Mouse (Mus musculus) forebrain, embryonic 10.5 days (tissue): ENCODE data around the gene Zfp839. TPM values are rescaled to one million over a fixed set of nuclear protein-coding genes. Genes with fewer than 3 reads are reported as not detected.

Experiments
- DNase-seq: peaks from one replicate; pipeline ENCODE4 v3.0.0-alpha.2; 2017; ENCODE audit warnings: low spot score; ENCODE audit errors: extremely low spot score
- H3K27ac ChIP-seq: fragments of 300-500 bp; sonication (generic); 2 replicates; pipeline ENCODE4 v1.5.1; 2016; ENCODE audit warnings: mild to moderate bottlenecking
- H3K27me3 ChIP-seq: fragments of 300-500 bp; sonication (generic); 2 replicates; pipeline ENCODE4 v1.6.1; 2016; ENCODE audit warnings: mild to moderate bottlenecking; ENCODE audit not compliant: poor library complexity, severe bottlenecking
- H3K36me3 ChIP-seq: fragments of 300-500 bp; sonication (generic); replicated peaks from 2 replicates; pipeline ENCODE4 v1.6.1; 2016; ENCODE audit warnings: mild to moderate bottlenecking, moderate library complexity
- H3K4me1 ChIP-seq: fragments of 300-500 bp; sonication (generic); 2 replicates; pipeline ENCODE4 v1.6.1; 2016
- H3K4me3 ChIP-seq: fragments of 300-500 bp; sonication (generic); 2 replicates; pipeline ENCODE4 v1.5.1; 2016; ENCODE audit warnings: mild to moderate bottlenecking, moderate library complexity
- H3K9me3 ChIP-seq: fragments of 300-500 bp; sonication (generic); 2 replicates; pipeline ENCODE4 v1.6.1; 2016; ENCODE audit warnings: mild to moderate bottlenecking, moderate library complexity
- WGBS: fragments of 180-500 bp; shearing (Covaris S2); methylation state at CpG from one replicate; pipeline ENCODE4 v1.1.7; 2016; 5-methylcytosine and 5-hydroxymethylcytosine counted together
- polyA plus RNA-seq: library from polyadenylated mRNA; unstranded; fragments of >200 nt; fragmentation: Nextera tagmentation; extraction: Ambion mirVana; gene quantifications from 2 replicates; pipeline ENCODE4 v1.2.1, GENCODE M21; 2016

The Zfp839 gene
- 4.2 and 5.2 TPM in 2 replicates for polyA plus RNA-seq

DNA sequence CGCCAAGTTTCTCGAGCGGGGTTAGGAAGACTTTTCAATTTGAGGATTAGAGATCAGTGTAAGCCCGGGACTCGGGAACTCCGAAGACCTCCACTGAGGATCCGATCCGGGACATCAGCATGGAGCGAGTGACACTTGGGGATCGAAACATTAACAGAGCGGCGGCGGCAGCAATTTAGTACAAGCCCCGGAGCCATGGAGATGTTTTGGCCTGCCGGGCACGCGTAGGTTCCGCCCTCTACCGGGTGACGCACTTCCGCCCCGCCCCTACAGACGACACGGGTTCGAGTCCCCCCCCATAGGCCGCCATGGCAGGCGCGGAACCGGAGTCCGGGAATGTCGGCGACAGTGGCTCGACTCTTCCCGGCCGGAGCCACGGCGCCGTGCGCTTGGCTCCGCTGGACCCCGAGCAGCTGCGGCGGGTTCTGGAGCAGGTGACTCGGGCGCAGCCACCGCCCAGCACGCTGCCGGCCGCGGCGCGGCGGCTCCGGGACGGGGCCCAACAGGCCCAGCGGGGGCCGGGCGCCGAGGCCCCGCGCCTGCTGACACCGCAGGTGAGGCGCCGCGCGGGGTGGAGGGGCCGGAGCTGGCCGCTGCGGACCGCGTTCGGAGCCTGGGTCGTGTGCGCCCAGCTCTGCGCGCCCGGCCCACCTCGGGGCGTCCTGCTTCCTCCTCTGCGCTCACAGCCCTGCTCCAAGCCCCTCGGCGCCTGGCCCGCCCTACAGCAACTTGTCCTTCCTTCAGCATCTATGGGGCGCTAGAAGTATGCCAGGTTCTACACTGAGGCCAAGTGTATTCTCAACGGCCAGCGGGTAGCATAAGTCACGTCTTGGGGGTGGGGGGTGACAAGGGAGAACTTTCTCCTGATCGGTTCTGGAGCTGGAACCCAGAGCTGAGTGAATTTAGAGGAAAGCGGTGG is at the start of gene Zfp839:
Gene Zfp839 (plus strand): TSS at position 244 of the 919 bp plus-strand sequence.
- H3K4me1 ChIP-seq, result peaks cover 41% of the 10 kb centered on the region
- peak within 1 kb of the TSS; percentile 90 for H3K4me3 ChIP-seq
- WGBS, result under 1% methylated on average over 89 of the region's 89 CpGs
- H3K36me3 ChIP-seq, result peaks cover 3% of the 10 kb centered on the region; the same call in 1 of the 2 replicates
- H3K27ac ChIP-seq, result peak within 1 kb of the TSS; percentile 92
- no peaks in the 10 kb centered on the region for H3K9me3 ChIP-seq
- DNase-seq, result peak; percentile 87
- peaks cover 35% of the 10 kb centered on the region for H3K27me3 ChIP-seq

DNA sequence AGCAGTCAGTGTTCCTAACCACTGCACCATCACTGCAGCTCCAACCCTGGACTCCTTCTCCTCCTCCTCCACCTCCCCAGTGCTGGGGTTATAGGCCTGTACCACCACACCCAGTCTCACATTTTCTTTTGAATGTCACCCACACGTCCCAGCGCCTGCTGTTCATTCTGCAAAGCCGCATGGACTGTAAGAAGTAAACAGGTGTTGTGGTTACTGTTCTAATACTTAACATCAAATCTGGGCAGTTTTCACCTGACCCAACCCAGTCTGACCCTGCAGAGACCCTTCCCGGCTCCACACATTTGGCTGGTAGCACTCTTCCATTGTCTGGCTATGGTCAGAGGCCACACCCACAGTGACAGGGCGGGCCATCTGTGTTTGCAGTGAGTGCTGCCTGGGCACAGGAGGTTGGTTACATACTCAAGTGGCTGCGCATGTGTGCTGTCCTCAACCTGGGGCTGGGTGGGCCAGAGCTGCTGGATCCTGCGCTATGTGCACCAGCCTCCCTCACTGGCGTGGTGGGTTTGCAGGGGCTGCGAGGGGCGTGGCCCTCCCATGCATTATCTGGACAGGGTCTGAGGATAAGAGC is 48.1 kb upstream of the Zfp839 start:
- H3K36me3 ChIP-seq, result peaks cover 52% of the 10 kb centered on the region
- H3K27me3 ChIP-seq, result no peaks in the 10 kb centered on the region
- H3K9me3 ChIP-seq, result no peaks in the 10 kb centered on the region
- peaks cover 24% of the 10 kb centered on the region for H3K4me1 ChIP-seq
- H3K4me3 ChIP-seq, result no peak overlapping the region
- no peak for DNase-seq
- peak overlapping the region; percentile 25; the same call in 1 of the 2 replicates for H3K27ac ChIP-seq
- 86% methylated on average over 10 of the region's 10 CpGs for WGBS

DNA sequence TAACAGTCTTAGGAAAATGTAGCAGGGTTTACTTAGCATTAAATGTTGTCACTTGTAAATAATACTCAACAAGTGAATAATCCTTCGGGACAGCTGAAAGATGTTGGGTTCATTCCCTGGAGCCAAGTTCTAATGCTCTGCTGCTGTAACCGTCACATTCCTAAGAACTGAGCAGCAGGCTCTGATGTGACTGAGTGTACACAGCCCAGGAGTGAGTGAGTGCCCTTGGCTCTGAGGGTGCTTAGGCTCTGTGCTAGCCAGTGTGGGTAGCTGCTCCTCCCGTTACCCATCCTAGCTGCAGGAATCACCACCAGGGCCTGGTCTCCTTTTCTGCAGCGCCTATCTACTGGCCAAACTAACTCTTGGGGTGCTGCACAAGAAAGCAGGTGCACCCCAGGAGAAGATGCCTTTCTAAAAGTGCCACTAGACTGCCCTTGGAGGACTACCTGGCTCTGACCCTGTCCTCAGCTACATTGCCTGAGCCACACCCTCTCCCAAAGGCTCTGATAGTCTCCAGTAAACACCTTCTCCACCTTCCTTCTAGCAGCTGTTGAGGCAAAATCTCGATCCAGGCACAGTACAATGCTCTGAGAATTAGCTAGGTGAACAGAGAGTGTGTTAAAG is 47.3 kb upstream of the Zfp839 start:
- Histone ChIP-seq H3K4me1 (peaks cover 26% of the 10 kb centered on the region), H3K9me3 (no peaks in the 10 kb centered on the region), H3K27me3 (no peaks in the 10 kb centered on the region), H3K4me3 (no peak overlapping the region), H3K27ac (no peak overlapping the region), H3K36me3 (peaks cover 58% of the 10 kb centered on the region)
- no peak for DNase-seq
- 87% methylated on average over 5 of the region's 5 CpGs for WGBS

DNA sequence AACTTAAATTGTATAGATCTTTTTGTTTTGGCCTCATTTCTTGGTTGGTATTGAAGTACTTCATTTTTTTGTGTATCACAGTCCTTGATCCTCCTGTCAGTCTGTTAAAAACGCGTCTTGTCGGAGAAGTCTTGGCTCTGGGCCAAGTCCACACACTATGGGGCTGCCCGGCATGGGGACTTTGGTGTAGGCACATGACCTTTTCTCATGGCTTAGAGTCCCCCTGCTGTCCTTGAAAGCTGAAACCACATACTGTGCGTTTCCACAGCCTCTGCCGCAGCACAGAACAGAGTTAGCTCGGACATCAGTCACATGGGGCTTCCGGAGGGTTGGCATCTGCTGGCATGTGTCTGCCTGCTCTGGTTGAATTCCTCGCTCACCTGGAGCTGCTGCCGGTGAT is 45.8 kb upstream of the Zfp839 start:
- Histone ChIP-seq H3K4me3 (no peak overlapping the region), H3K4me1 (peaks cover 40% of the 10 kb centered on the region), H3K36me3 (peaks cover 55% of the 10 kb centered on the region), H3K27me3 (no peaks in the 10 kb centered on the region), H3K27ac (no peak overlapping the region), H3K9me3 (no peaks in the 10 kb centered on the region)
- 62% methylated on average over 10 of the region's 10 CpGs for WGBS
- no peak for DNase-seq

DNA sequence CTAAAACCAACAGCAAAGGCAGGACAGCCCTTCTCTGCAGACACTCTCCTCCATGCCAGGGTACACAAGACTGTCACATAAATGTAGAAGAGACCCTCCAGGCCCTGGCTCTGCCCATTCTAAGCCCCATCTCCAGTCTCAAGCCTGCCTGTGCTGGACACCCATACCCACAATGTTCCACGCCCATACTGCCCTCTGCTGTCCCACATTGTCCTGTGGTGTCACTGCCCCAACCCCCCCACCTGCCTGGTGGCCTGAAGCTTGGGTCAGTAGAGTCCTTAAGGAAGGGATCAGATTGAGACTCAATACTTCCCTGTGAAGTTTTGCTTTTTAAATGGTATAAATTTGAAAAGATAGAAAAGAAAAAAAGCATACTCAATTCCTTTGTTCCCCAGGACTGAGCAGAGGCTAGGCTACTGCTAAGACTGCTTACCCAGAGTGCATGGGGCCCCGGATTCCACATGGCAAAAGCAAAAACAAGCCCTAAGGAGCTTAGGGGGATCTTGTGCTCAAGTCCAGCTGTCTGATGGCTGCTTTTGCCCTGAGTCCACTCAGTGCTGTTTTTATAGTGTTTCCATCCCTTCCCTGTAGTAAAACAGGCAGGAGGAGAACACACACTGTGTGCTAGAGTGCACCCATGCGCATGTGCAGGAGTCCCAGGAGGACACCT is 43.6 kb upstream of the Zfp839 start:
- Histone ChIP-seq H3K27me3 (no peaks in the 10 kb centered on the region), H3K4me3 (no peak overlapping the region), H3K36me3 (peaks cover 60% of the 10 kb centered on the region), H3K4me1 (peaks cover 46% of the 10 kb centered on the region), H3K27ac (peak overlapping the region; percentile 22), H3K9me3 (no peaks in the 10 kb centered on the region)
- 76% methylated on average over 3 of the region's 3 CpGs for WGBS
- DNase-seq, result no peak

DNA sequence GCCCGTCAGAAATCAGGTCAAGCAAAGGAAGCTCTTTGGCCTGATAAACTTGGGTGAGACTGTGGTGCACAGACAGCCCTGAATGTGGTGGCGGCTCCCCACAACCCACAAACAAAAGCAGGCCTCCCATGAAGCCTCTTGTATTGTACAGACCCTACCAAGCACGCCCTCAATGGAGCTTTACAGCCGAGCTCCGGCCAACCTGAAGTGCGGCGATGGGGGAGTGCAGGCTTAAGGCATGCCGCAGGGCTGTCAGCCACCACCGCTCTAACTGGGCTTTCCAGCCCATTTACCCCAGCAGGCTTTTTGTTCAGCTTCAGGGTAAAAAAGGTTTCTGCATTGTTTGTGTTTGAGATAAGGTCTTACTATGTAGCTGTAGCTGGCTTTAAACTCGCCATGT is 41.6 kb upstream of the Zfp839 start:
- Histone ChIP-seq H3K27ac (peak overlapping the region; percentile 67), H3K27me3 (no peaks in the 10 kb centered on the region), H3K4me1 (peaks cover 42% of the 10 kb centered on the region), H3K9me3 (no peaks in the 10 kb centered on the region), H3K4me3 (no peak overlapping the region), H3K36me3 (peaks cover 70% of the 10 kb centered on the region)
- DNase-seq, result peak; percentile 21
- WGBS, result 25% methylated on average over 10 of the region's 10 CpGs

DNA sequence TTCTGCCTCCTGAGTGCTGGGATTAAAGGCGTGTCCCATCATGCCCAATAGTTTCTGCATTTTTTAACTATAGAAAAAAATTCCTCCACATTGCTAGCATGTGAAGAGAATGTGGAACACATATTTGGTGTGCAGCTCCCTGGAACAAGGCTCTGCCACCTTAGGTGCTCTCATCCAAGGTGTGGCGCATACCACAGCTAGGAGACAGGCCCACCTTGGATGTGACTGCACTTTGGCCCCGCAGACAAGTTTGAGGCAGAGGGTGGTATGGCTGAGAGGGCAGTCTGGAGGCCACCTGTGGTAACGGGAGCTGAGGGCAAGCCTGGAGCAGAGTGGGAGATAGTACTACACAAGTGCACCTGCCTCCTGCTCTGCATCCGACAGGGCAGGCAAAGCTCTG is 41.2 kb upstream of the Zfp839 start:
- Histone ChIP-seq H3K4me3 (no peak overlapping the region), H3K27ac (0 out of 2 replicates have a peak overlapping the region, but pooled peaks have one; percentile 25), H3K36me3 (peaks cover 74% of the 10 kb centered on the region), H3K27me3 (no peaks in the 10 kb centered on the region), H3K9me3 (no peaks in the 10 kb centered on the region), H3K4me1 (peaks cover 42% of the 10 kb centered on the region)
- WGBS, result 72% methylated on average over 5 of the region's 5 CpGs
- DNase-seq, result no peak

DNA sequence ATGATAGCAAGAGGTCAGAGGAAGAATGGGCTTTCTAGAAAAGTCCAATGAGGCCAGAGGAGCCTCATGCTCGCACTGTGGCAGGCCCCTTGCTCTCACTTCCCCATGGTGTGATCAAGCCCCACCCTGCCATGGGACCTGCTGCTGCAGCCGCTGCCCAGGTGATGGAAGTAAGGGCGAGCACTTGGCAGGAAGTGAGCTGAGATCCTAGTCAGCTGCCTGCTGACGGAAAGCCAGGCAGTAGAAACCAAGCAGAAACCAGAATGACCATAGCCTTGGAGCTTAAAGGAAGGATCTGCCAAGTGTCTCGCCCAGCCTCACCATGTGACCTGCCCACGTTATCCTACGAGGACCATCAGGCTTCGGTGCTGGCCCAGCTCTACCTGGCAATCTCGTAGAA is 36.9 kb upstream of the Zfp839 start:
- Histone ChIP-seq H3K4me3 (no peak overlapping the region), H3K27ac (no peak overlapping the region), H3K27me3 (no peaks in the 10 kb centered on the region), H3K9me3 (no peaks in the 10 kb centered on the region), H3K36me3 (peaks cover 50% of the 10 kb centered on the region), H3K4me1 (peaks cover 17% of the 10 kb centered on the region)
- WGBS, result 90% methylated on average over 9 of the region's 9 CpGs
- DNase-seq, result no peak

DNA sequence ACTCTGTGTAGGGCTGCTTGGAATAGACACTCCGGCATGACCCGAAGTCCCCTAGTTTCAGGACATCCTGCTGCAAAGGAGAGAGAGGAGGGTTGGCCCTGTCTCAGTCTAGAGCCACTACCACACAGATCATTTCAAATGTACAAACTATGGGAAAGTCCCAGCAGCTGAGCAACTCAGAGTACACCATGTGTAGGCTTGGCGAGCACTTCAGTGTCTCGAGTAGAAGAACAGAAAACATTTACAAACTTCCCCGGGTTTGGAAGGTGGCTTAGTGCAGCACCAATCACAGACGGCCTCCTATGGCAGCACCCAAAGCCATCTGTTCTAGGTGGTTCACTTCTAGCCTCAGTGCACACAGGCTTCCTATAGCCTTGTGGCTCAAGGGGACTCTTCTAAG is 36.4 kb upstream of the Zfp839 start:
- WGBS, result 94% methylated on average over 6 of the region's 6 CpGs
- Histone ChIP-seq H3K27ac (no peak overlapping the region), H3K4me1 (peaks cover 12% of the 10 kb centered on the region), H3K27me3 (no peaks in the 10 kb centered on the region), H3K4me3 (no peak overlapping the region), H3K36me3 (peaks cover 53% of the 10 kb centered on the region), H3K9me3 (no peaks in the 10 kb centered on the region)
- no peak for DNase-seq

DNA sequence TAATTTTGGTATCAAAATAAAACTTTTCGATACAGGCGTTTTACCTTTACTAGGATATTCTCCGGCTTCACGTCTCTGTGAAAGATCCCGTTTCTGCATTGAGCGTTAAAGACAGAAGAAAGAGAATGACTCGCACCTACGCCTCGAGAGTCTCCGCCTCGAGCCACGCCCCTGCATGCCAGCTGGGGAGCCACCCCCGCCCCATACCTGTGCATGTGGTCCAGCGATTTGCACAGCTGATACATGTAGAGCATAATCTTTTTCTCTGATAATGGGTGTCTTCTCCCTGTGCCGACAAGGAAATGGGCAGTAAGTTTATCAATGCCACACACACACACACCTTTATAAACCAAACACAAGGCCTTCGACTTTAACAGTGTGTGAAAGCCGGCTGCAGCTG is 35.1 kb upstream of the Zfp839 start:
- Histone ChIP-seq H3K27me3 (no peaks in the 10 kb centered on the region), H3K27ac (no peak overlapping the region), H3K9me3 (no peaks in the 10 kb centered on the region), H3K36me3 (peaks cover 52% of the 10 kb centered on the region), H3K4me1 (no peaks in the 10 kb centered on the region), H3K4me3 (no peak overlapping the region)
- DNase-seq, result no peak
- WGBS, result 79% methylated on average over 17 of the region's 17 CpGs

DNA sequence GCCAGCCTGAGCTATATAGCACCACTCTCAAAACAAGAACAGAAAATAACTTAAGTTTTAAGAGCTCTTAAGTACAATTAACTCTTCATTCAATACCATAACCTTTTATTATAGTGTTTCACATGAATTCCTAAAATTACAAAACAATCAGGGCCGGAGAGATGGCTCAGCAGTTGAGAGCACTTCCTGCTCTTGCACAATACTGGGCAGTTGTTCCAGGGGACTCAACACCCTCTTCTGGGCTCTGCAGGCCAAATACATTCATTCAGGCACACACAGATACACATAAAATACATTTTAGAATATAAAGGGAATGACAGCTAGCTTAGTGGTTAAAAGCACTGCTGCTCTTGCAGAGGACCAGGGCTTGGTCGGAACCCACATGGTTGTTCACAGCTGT is 33.2 kb upstream of the Zfp839 start:
- DNase-seq, result no peak
- Histone ChIP-seq H3K36me3 (peaks cover 42% of the 10 kb centered on the region), H3K4me1 (no peaks in the 10 kb centered on the region), H3K27me3 (no peaks in the 10 kb centered on the region), H3K27ac (no peak overlapping the region), H3K4me3 (no peak overlapping the region), H3K9me3 (no peaks in the 10 kb centered on the region)
- 95% methylated on average over 2 of the region's 2 CpGs for whole genome bisulfite sequencing

DNA sequence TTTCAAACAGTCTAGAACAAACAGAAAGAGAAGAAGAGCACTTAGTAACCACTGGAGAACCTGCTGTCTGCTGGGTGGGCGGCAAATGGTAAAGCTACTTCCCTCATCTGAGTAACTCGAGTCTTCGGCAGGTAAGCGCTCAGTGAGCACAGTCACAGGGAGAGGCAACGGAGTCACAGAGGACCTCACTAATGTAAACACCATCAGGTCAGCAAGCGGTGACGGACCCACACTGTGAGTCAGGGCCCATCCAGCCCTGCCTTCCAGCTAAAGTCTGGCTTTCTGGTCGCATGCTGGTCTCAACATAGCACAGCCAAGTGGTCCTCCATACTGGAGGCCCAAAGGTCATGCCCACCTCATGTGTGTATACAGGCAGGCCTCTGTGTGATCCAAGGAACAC is 30.7 kb upstream of the Zfp839 start:
- H3K4me3 ChIP-seq, result no peak overlapping the region
- no peaks in the 10 kb centered on the region for H3K9me3 ChIP-seq
- H3K36me3 ChIP-seq, result peaks cover 20% of the 10 kb centered on the region; the same call in 1 of the 2 replicates
- no peak for DNase-seq
- H3K27ac ChIP-seq, result no peak overlapping the region
- WGBS, result 86% methylated on average over 8 of the region's 8 CpGs
- H3K27me3 ChIP-seq, result no peaks in the 10 kb centered on the region
- H3K4me1 ChIP-seq, result no peaks in the 10 kb centered on the region
